Mouse (Mus musculus) stomach, postnatal 0 days (tissue): Measurements from ENCODE around the gene Enah.

Experiments used
- CTCF ChIP-seq: IDR thresholded peaks from 2 replicates; pipeline ENCODE4 v1.5.1; 2016; ENCODE audit warnings: antibody characterized with exemption, low read depth, mild to moderate bottlenecking, moderate library complexity
- EP300 ChIP-seq: optimal IDR thresholded peaks from 2 replicates; pipeline ENCODE3; 2016; ENCODE audit warnings: antibody characterized with exemption

DNA sequence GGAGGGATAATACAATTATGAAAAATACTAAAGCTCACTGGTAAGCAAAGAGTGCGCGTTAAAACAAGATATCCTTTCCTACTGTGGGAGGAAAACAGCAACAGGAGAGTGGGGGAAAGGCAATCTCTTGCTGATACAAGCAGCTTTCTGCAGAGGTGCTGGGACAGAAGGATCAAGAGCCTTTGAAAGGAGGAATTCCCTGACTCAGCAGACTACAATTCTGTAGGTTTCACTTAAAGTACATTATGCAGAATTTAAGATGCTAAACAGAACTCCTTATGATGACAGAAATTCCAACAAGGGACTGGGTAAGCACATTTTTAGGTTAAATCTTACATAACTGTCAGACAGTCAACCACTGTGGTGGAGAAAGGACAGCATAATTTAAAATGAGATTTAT, 31.4 kb downstream of the Enah start:
- TF ChIP-seq EP300 = no peak
- TF ChIP-seq CTCF = no peak
